Mouse (Mus musculus) intestine, embryonic 14.5 days (tissue): ENCODE measurements around the gene Nbea. TPM values are rescaled to one million over a fixed set of nuclear protein-coding genes. Genes with fewer than 3 reads are reported as not detected.

Experiments used
- ATAC-seq: fragments of 200-750 bp; cut with Nextera tagmentation; replicated peaks from 2 replicates; pipeline ENCODE4 v1.8.0; 2017; ENCODE audit warnings: low read depth, moderate number of reproducible peaks, moderate TSS enrichment, moderate library complexity; ENCODE audit not compliant: low FRiP score, low TSS enrichment
- DNase-seq: peaks from one replicate; pipeline ENCODE4 v3.0.0-alpha.2; 2018; ENCODE audit warnings: low spot score
- H3K27ac ChIP-seq: fragments of 300-500 bp; sonication (generic); 2 replicates; pipeline ENCODE4 v1.5.1; 2014; ENCODE audit warnings: low read depth, mild to moderate bottlenecking, control low read depth
- H3K27me3 ChIP-seq: fragments of 300-500 bp; sonication (generic); replicated peaks from 2 replicates; pipeline ENCODE4 v1.6.1; 2014; ENCODE audit warnings: low read length, control low read depth; ENCODE audit not compliant: control insufficient read depth, insufficient read depth
- H3K36me3 ChIP-seq: fragments of 300-500 bp; sonication (generic); 2 replicates; pipeline ENCODE4 v1.6.1; 2014; ENCODE audit warnings: low read length, control low read depth; ENCODE audit not compliant: control insufficient read depth, insufficient read depth
- H3K4me1 ChIP-seq: fragments of 300-500 bp; sonication (generic); replicated peaks from 2 replicates; pipeline ENCODE4 v1.6.1; 2014; ENCODE audit warnings: low read length, control low read depth, mixed read lengths; ENCODE audit not compliant: control insufficient read depth, insufficient read depth
- H3K4me2 ChIP-seq: fragments of 300-500 bp; sonication (generic); 2 replicates; pipeline ENCODE4 v1.6.1; 2014; ENCODE audit warnings: low read length
- H3K4me3 ChIP-seq: fragments of 300-500 bp; sonication (generic); 2 replicates; pipeline ENCODE4 v1.5.1; 2014; ENCODE audit warnings: low read depth, low read length, control low read depth, mixed read lengths
- H3K9ac ChIP-seq: fragments of 300-500 bp; sonication (generic); 2 replicates; pipeline ENCODE4 v1.6.1; 2014; ENCODE audit warnings: mild to moderate bottlenecking, low read length
- H3K9me3 ChIP-seq: fragments of 300-500 bp; sonication (generic); 2 replicates; pipeline ENCODE4 v1.6.1; 2016; ENCODE audit warnings: low read length, control low read depth; ENCODE audit not compliant: control insufficient read depth
- WGBS: fragments of 180-500 bp; shearing (Covaris S2); extraction: QIAGEN DNeasy Blood & Tissue Kit; methylation state at CpG from one replicate; pipeline ENCODE4 v1.1.7; 2014; 5-methylcytosine and 5-hydroxymethylcytosine counted together
- polyA plus RNA-seq: library from polyadenylated mRNA; unstranded; fragments of >200 nt; fragmentation: Nextera tagmentation; extraction: Ambion mirVana; gene quantifications from 2 replicates; pipeline ENCODE4 v1.2.1, GENCODE M21; 2014

The Nbea gene
- polyA plus RNA-seq, 1 experiment from 2014 or later, result 18.7 TPM

- no peaks in the 10 kb centered on the region for H3K27me3 ChIP-seq
- ATAC-seq (no peak), DNase-seq (no peak)
- H3K4me2 ChIP-seq, result no peak overlapping the region
- H3K36me3 ChIP-seq, result no peaks in the 10 kb centered on the region
- 72% methylated on average over 4 of the region's 4 CpGs for WGBS
- no peaks in the 10 kb centered on the region for H3K4me1 ChIP-seq
- H3K4me3 ChIP-seq, result no peak overlapping the region
- no peaks in the 10 kb centered on the region for H3K9me3 ChIP-seq
- no peak overlapping the region for H3K9ac ChIP-seq
- H3K27ac ChIP-seq, result no peak overlapping the region
Observed at GRCm38 (mm10) chr3:55889227-55889626, 294.3 kb downstream of the Nbea start.

- 66% methylated on average over 2 of the region's 2 CpGs for WGBS
Observed at GRCm38 (mm10) chr3:55887829-55888210, 295.7 kb downstream of the Nbea start.

GRCm38 (mm10) chr3:55887193-55887828 is 296.2 kb downstream of the Nbea start:
- H3K4me3 ChIP-seq, result no peak overlapping the region
- WGBS, result 75% methylated on average over 10 of the region's 10 CpGs
- DNase-seq (no peak), ATAC-seq (no peak)
- H3K4me2 ChIP-seq, result no peak overlapping the region
- H3K27ac ChIP-seq, result no peak overlapping the region
- no peaks in the 10 kb centered on the region for H3K9me3 ChIP-seq
- no peaks in the 10 kb centered on the region for H3K36me3 ChIP-seq
- no peaks in the 10 kb centered on the region for H3K4me1 ChIP-seq
- no peak overlapping the region for H3K9ac ChIP-seq
- no peaks in the 10 kb centered on the region for H3K27me3 ChIP-seq

More at GRCm38 (mm10) chr3:55887829-55888210, 295.7 kb downstream of the Nbea start:
- Histone ChIP-seq H3K27ac (no peak overlapping the region), H3K4me1 (no peaks in the 10 kb centered on the region), H3K27me3 (no peaks in the 10 kb centered on the region), H3K9me3 (no peaks in the 10 kb centered on the region), H3K4me3 (no peak overlapping the region), H3K4me2 (no peak overlapping the region), H3K36me3 (no peaks in the 10 kb centered on the region), H3K9ac (no peak overlapping the region)
- ATAC-seq, result no peak
- no peak for DNase-seq

DNA sequence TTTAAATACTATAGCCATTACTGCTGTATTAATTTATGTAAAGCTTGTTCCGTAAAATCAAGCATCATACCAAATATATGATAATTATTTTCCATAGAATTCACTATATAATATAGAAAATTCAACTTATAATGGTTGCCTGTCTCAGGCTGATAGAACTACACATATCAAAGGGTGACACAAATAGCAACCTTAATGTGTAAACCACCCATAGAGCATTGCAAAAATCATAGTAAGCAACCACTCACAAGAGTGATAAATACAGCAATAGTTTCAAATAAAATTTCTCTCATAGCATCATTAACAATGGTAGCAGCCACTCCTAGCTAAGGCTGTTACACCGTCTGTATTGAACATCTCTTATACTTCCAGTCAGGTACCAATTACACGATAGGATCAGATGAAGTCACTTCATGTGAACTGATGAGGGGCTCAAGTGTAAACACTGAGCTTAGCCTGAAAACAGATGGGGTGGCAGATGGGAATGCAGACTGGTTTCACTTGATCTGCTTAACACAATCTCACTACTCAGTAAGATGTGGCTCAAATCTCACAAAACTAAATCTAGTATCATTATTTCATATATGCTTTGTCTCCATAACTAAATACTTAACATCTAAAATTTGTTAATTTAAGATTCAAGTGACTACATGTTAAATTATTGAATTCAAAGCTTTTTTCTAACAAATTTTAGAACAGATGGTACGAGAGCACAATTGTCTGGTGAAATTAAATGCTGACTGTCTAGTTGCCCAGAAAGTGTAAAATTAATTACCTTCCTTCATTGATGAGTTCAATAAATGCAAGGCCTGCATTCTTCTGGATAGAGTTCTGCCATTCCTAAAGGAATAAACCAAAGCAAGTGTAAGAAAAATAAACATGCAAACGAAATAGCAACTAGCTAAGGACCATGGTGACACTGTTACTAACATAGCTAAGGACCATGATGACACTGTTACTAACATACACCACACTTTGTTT is 310.3 kb downstream of the Nbea start:
- no peak for DNase-seq
- Histone ChIP-seq H3K36me3 (no peaks in the 10 kb centered on the region), H3K27ac (no peak overlapping the region), H3K4me2 (no peak overlapping the region), H3K9me3 (no peaks in the 10 kb centered on the region), H3K27me3 (no peaks in the 10 kb centered on the region), H3K4me3 (no peak overlapping the region), H3K4me1 (no peaks in the 10 kb centered on the region), H3K9ac (no peak overlapping the region)
- WGBS, result 72% methylated on average over 5 of the region's 5 CpGs
- ATAC-seq, result no peak

GRCm38 (mm10) chr3:55852488-55852887 is 331.0 kb downstream of the Nbea start:
- H3K4me2 ChIP-seq, result no peak overlapping the region
- DNase-seq (no peak), ATAC-seq (no peak)
- 85% methylated on average over 7 of the region's 7 CpGs for WGBS
- no peak overlapping the region for H3K4me3 ChIP-seq
- no peaks in the 10 kb centered on the region for H3K9me3 ChIP-seq
- no peaks in the 10 kb centered on the region for H3K36me3 ChIP-seq
- no peak overlapping the region for H3K27ac ChIP-seq
- H3K27me3 ChIP-seq, result no peaks in the 10 kb centered on the region
- H3K9ac ChIP-seq, result no peak overlapping the region
- no peaks in the 10 kb centered on the region; the same call in 1 of the 2 replicates for H3K4me1 ChIP-seq

- Histone ChIP-seq H3K4me1 (no peaks in the 10 kb centered on the region), H3K9me3 (no peaks in the 10 kb centered on the region), H3K36me3 (no peaks in the 10 kb centered on the region), H3K4me2 (no peak overlapping the region), H3K9ac (no peak overlapping the region), H3K27me3 (no peaks in the 10 kb centered on the region), H3K27ac (no peak overlapping the region), H3K4me3 (no peak overlapping the region)
- DNase-seq (no peak), ATAC-seq (no peak)
- 94% methylated on average over 1 of the region's 1 CpGs for WGBS
Observed at GRCm38 (mm10) chr3:55847115-55847514, 336.4 kb downstream of the Nbea start.

GRCm38 (mm10) chr3:55837188-55837587 is 346.3 kb downstream of the Nbea start:
- Histone ChIP-seq H3K9ac (no peak overlapping the region), H3K4me1 (no peaks in the 10 kb centered on the region), H3K9me3 (no peaks in the 10 kb centered on the region), H3K4me3 (no peak overlapping the region), H3K4me2 (no peak overlapping the region), H3K27me3 (no peaks in the 10 kb centered on the region), H3K36me3 (no peaks in the 10 kb centered on the region), H3K27ac (no peak overlapping the region)
- DNase-seq (no peak), ATAC-seq (no peak)
- WGBS, result 87% methylated on average over 3 of the region's 3 CpGs

DNA sequence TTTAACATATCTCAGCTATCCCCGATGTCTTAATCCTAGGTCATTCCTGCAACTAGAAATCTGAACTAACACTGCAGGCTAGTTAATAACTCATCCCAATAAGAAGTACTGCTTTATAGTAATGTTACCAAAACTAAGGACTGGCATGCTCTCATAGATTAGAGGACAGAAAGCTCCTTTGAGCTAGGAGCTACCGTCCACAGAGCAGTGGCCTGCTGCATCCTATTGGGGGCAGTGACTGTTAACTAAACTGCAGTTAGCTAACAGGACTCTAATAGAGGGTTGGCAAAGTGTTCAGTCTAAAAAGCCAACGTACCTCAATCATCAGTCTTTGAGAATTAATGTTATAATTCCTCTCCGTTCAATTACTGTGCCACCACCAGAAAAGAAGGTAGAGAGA is 348.3 kb downstream of the Nbea start:
- 47% methylated on average over 4 of the region's 4 CpGs for WGBS
- no peak overlapping the region for H3K27ac ChIP-seq
- ATAC-seq, result no peak

More for the DNA sequence above, 348.3 kb downstream of the Nbea start:
- no peaks in the 10 kb centered on the region for H3K9me3 ChIP-seq
- no peak overlapping the region for H3K9ac ChIP-seq
- no peak overlapping the region for H3K4me3 ChIP-seq
- H3K27me3 ChIP-seq, result no peaks in the 10 kb centered on the region
- H3K36me3 ChIP-seq, result no peaks in the 10 kb centered on the region
- H3K4me2 ChIP-seq, result no peak overlapping the region
- no peaks in the 10 kb centered on the region for H3K4me1 ChIP-seq
- no peak for DNase-seq
